Mouse (Mus musculus): ENCODE measurements around the gene Hist3h2ba.
"Not testable (repeated sequence)": the region's sequence is repeated elsewhere in the genome, so short reads cannot be mapped to it uniquely, and the experiment has no call there.

The Hist3h2ba gene

GRCm38 (mm10) chr11:58938322-58939087, 10.2 kb upstream of the Hist3h2ba start, which contains the start of gene Rnf187:
Gene Rnf187 (minus strand): TSS chr11:58938916.
- DNase-seq (ENCODE audit: low spot score): peak; percentile 96

- DNase-seq (ENCODE audit: low spot score): no peak
These were observed 9.7 kb upstream of the Hist3h2ba start for GRCm38 (mm10) chr11:58939088-58939439.

- DNase-seq (ENCODE audit: low spot score): no peak
These were observed 4.6 kb upstream of the Hist3h2ba start for GRCm38 (mm10) chr11:58944136-58944535.

GRCm38 (mm10) chr11:58947306-58947705, 1.4 kb upstream of the Hist3h2ba start:
- DNase-seq (ENCODE audit: low spot score): no peak

- no peak for DNase-seq (ENCODE audit: low spot score)
These were observed 757 bp upstream of the Hist3h2ba start for GRCm38 (mm10) chr11:58947798-58948528.

- DNase-seq (ENCODE audit: low spot score): peak; percentile 79
These were observed 1.0 kb downstream of the Hist3h2ba start for GRCm38 (mm10) chr11:58949480-58950431.

- DNase-seq (ENCODE audit: low spot score): no peak
These were observed 2.5 kb downstream of the Hist3h2ba start for GRCm38 (mm10) chr11:58951210-58951609.

GRCm38 (mm10) chr11:58953351-58954169, 4.8 kb downstream of the Hist3h2ba start:
- peak; percentile 54 for DNase-seq (ENCODE audit: low spot score)

- DNase-seq (ENCODE audit: low spot score): not testable (repeated sequence)
These were observed 5.4 kb downstream of the Hist3h2ba start for GRCm38 (mm10) chr11:58954170-58954419.

GRCm38 (mm10) chr11:58954420-58955142, 5.9 kb downstream of the Hist3h2ba start, which contains the start of the genes Hist3h2a and Trim17:
Gene Hist3h2a (plus strand): TSS chr11:58954685.
Gene Trim17 (plus strand): TSS chr11:58954685.
- DNase-seq (ENCODE audit: low spot score): peak; percentile 99

GRCm38 (mm10) chr11:58955143-58955867, 6.6 kb downstream of the Hist3h2ba start:
- DNase-seq (ENCODE audit: low spot score): peak; percentile 54

- no peak for DNase-seq (ENCODE audit: low spot score)
These were observed 7.1 kb downstream of the Hist3h2ba start for GRCm38 (mm10) chr11:58955868-58956257.

GRCm38 (mm10) chr11:58957226-58957914, 8.7 kb downstream of the Hist3h2ba start:
- no peak for DNase-seq (ENCODE audit: low spot score)

- no peak for DNase-seq (ENCODE audit: low spot score)
These were observed 9.8 kb downstream of the Hist3h2ba start for GRCm38 (mm10) chr11:58958536-58958935.

- no peak for DNase-seq (ENCODE audit: low spot score)
These were observed 10.6 kb downstream of the Hist3h2ba start for GRCm38 (mm10) chr11:58959186-58959825.

GRCm38 (mm10) chr11:58959921-58960465, 11.3 kb downstream of the Hist3h2ba start:
- DNase-seq (ENCODE audit: low spot score): peak; percentile 83

- no peak for DNase-seq (ENCODE audit: low spot score)
These were observed 12.9 kb downstream of the Hist3h2ba start for GRCm38 (mm10) chr11:58961364-58962177.

GRCm38 (mm10) chr11:58963543-58963942, 14.8 kb downstream of the Hist3h2ba start:
- DNase-seq (ENCODE audit: low spot score): peak; percentile 37

All from retina, embryonic 14.5 days (tissue).